Comparison of ENCODE assay signal across 16 mouse cellular contexts in the genomic region with DNA sequence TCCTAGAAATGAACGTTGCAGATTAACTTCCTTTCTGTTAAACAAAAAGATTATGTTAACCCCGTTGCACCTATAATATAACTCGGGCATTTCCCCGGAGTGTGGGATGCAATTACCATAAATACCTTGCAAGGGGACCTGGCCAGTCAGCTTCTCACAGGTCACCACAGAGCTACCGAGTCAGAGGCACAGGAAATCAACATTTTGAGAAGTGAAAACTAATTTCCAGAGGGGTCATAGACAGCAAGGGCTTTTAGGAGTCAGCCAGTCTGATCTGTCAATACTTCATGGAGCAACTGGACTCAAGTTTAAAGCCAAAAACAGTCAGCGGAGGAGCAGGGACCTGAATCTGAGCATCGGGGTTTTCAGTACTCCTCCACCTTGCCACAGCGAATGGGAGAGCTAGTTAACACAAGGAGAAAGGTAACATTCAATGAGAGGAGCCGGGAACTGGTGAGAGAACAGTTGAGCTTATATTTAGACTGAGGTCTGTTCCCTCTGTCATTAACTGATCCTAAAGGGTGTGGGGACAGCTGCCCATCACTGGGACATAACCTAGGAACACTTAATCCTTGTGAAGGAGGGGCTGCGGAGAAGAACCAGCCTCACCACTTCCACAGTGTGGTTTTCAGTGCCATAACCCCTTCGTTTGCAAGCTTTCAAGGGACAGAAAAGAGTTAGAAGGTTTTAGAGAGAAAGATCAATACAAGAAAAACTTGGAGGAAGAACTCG.
A peak's percentile ranks its signal among the peaks of the same experiment; 100 is the strongest.
DNase-seq lines count a peak whose midpoint lies in the region; ATAC-seq and TF ChIP-seq lines count a peak whose summit lies in the region.
"Had no signal": no experiment of that assay in that cellular context is flagged by ENCODE, and none has a peak within 500 bp of the region (broad histone marks: within the 10 kb centered on the region; RNA-seq: fewer than 3 reads in every experiment).

No protein-coding gene starts in this region.

- peak overlapping the region; percentile 12; the same call in 1 of the 2 replicates for H3K4me2 ChIP-seq in liver, embryonic 13.5 days
- no peak overlapping the region for H3K4me2 ChIP-seq in stomach, embryonic 14.5 days (replicated peaks; ENCODE audit: low read depth, low read length)
- H3K4me2 ChIP-seq: embryonic facial prominence, embryonic 15.5 days; forebrain, embryonic 15.5 days; hindbrain, embryonic 13.5 days; kidney, embryonic 15.5 days; lung, embryonic 14.5 days; midbrain, embryonic 11.5 days had no signal

- H3K4me3 ChIP-seq in kidney, adult 2 months (ENCODE audit: insufficient read depth, low read depth, low read length): no peak overlapping the region
- H3K4me3 ChIP-seq in liver, embryonic 13.5 days (replicated peaks): no peak overlapping the region
- no peak overlapping the region for H3K4me3 ChIP-seq in stomach, embryonic 14.5 days (ENCODE audit: low read depth, low read length)
- H3K4me3 ChIP-seq: embryonic facial prominence, embryonic 15.5 days; forebrain, embryonic 15.5 days; hindbrain, embryonic 13.5 days; kidney, embryonic 15.5 days; layer of hippocampus, adult 2 months had no signal

- TF ChIP-seq CTCF in kidney, adult 2 months (conservative IDR thresholded peaks at IDR 0.05; ENCODE audit: insufficient read depth, insufficient read length, low read depth, low read length): no peak

- H3K36me3 ChIP-seq in kidney, adult 2 months (ENCODE audit: control insufficient read depth, insufficient read depth, low read length): no peaks in the 10 kb centered on the region
- no peaks in the 10 kb centered on the region for H3K36me3 ChIP-seq in liver, embryonic 13.5 days
- H3K36me3 ChIP-seq in stomach, embryonic 14.5 days (ENCODE audit: control insufficient read depth, insufficient read depth, low read length): no peaks in the 10 kb centered on the region
- H3K36me3 ChIP-seq: embryonic facial prominence, embryonic 15.5 days; forebrain, embryonic 15.5 days; hindbrain, embryonic 13.5 days; kidney, embryonic 15.5 days had no signal

- H3K27ac ChIP-seq in kidney, adult 2 months (ENCODE audit: insufficient read depth, low read depth, low read length): no peak overlapping the region
- H3K27ac ChIP-seq in liver, embryonic 13.5 days: no peak overlapping the region
- peak overlapping the region; percentile 71; the same call in 1 of the 2 replicates for H3K27ac ChIP-seq in stomach, embryonic 14.5 days (ENCODE audit: low read length)
- H3K27ac ChIP-seq: embryonic facial prominence, embryonic 15.5 days; forebrain, embryonic 15.5 days; hindbrain, embryonic 13.5 days; kidney, embryonic 15.5 days; layer of hippocampus, adult 2 months had no signal

- no peaks in the 10 kb centered on the region for H3K27me3 ChIP-seq in kidney, adult 2 months (replicated peaks; ENCODE audit: control insufficient read depth, insufficient read depth, low read length)
- no peaks in the 10 kb centered on the region for H3K27me3 ChIP-seq in liver, embryonic 13.5 days
- no peaks in the 10 kb centered on the region for H3K27me3 ChIP-seq in stomach, embryonic 14.5 days (ENCODE audit: control insufficient read depth, insufficient read depth, low read length)
- H3K27me3 ChIP-seq: embryonic facial prominence, embryonic 15.5 days; forebrain, embryonic 15.5 days; hindbrain, embryonic 13.5 days; kidney, embryonic 15.5 days had no signal

- peak; percentile 54 for ATAC-seq in activated CD4-positive, CD25-positive, alpha-beta regulatory T cell, adult 4 months
- ATAC-seq in liver, embryonic 13.5 days (ENCODE audit: low read depth): no peak
- ATAC-seq in stomach, embryonic 14.5 days (ENCODE audit: insufficient number of reproducible peaks, insufficient read depth, low FRiP score, low read depth): no peak
- ATAC-seq: forebrain, embryonic 15.5 days had no signal

- H3K9ac ChIP-seq in liver, embryonic 13.5 days: no peak overlapping the region
- no peak overlapping the region for H3K9ac ChIP-seq in stomach, embryonic 14.5 days (replicated peaks; ENCODE audit: low read depth, low read length)
- H3K9ac ChIP-seq: embryonic facial prominence, embryonic 15.5 days; forebrain, embryonic 15.5 days; hindbrain, embryonic 13.5 days; kidney, embryonic 15.5 days; lung, embryonic 14.5 days had no signal

- no peak for TF ChIP-seq POLR2A in kidney, adult 2 months (IDR thresholded peaks at IDR 0.05; ENCODE audit: low read depth, low read length)

- 0 out of 2 replicates have a peak, but pooled peaks cover 3% of the 10 kb centered on the region for H3K9me3 ChIP-seq in liver, embryonic 13.5 days (replicated peaks)
- no peaks in the 10 kb centered on the region; the same call in 1 of the 2 replicates for H3K9me3 ChIP-seq in stomach, embryonic 14.5 days (ENCODE audit: control insufficient read depth, low read depth, low read length)

- DNase-seq in kidney, adult 2 months: peak; percentile 14
- no peak for DNase-seq in kidney, postnatal 14 days
- no peak for DNase-seq in liver, embryonic 13.5 days
- no peak for DNase-seq in cerebellum, adult 18-20 months
- DNase-seq in embryo, embryonic 11 days: no peak
- DNase-seq in urinary bladder, adult 2 months (ENCODE audit: low spot score): no peak
- DNase-seq: lung, embryonic 14.5 days; right cerebral cortex, postnatal 25 days had no signal

- WGBS in kidney, adult 2 months: 56% methylated on average over 12 of the region's 12 CpGs
- 50% methylated on average over 12 of the region's 12 CpGs for WGBS in liver, embryonic 13.5 days (ENCODE audit: insufficient replicate concordance)
- WGBS in stomach, embryonic 14.5 days: 67% methylated on average over 12 of the region's 12 CpGs

- no peaks in the 10 kb centered on the region for H3K4me1 ChIP-seq in kidney, adult 2 months (ENCODE audit: control insufficient read depth, insufficient read depth, low read length)
- H3K4me1 ChIP-seq in liver, embryonic 13.5 days (replicated peaks): peaks cover 6% of the 10 kb centered on the region
- 0 out of 2 replicates have a peak, but pooled peaks cover 2% of the 10 kb centered on the region for H3K4me1 ChIP-seq in stomach, embryonic 14.5 days (ENCODE audit: control insufficient read depth, insufficient read depth, low read length)
- H3K4me1 ChIP-seq: embryonic facial prominence, embryonic 15.5 days had no signal
